Mouse (Mus musculus) forebrain, embryonic 15.5 days (tissue): Measurements from ENCODE around the gene Kpna2. TPM values are rescaled to one million over a fixed set of nuclear protein-coding genes. Genes with fewer than 3 reads are reported as not detected.
A peak's percentile ranks its signal among the peaks of the same experiment; 100 is the strongest.

Experiments used
- ATAC-seq: fragments of 200-750 bp; cut with Nextera tagmentation; replicated peaks from 2 replicates; pipeline ENCODE4 v1.8.0; 2017; ENCODE audit warnings: mild to moderate bottlenecking, moderate TSS enrichment, moderate library complexity
- H3K27ac ChIP-seq: fragments of 300-500 bp; sonication (generic); replicated peaks from 2 replicates; pipeline ENCODE4 v1.5.1; 2015; ENCODE audit warnings: mild to moderate bottlenecking, inconsistent platforms
- H3K27me3 ChIP-seq: fragments of 300-500 bp; sonication (generic); 2 replicates; pipeline ENCODE4 v1.6.1; 2015; ENCODE audit warnings: inconsistent platforms
- H3K36me3 ChIP-seq: fragments of 300-500 bp; sonication (generic); 2 replicates; pipeline ENCODE4 v1.6.1; 2015; ENCODE audit warnings: mild to moderate bottlenecking, inconsistent platforms
- H3K4me1 ChIP-seq: fragments of 300-500 bp; sonication (generic); 2 replicates; pipeline ENCODE4 v1.6.1; 2015; ENCODE audit warnings: inconsistent platforms
- H3K4me2 ChIP-seq: fragments of 300-500 bp; sonication (generic); replicated peaks from 2 replicates; pipeline ENCODE4 v1.6.1; 2015; ENCODE audit warnings: mild to moderate bottlenecking, inconsistent platforms
- H3K4me3 ChIP-seq: fragments of 300-500 bp; sonication (generic); 2 replicates; pipeline ENCODE4 v1.5.1; 2015; ENCODE audit warnings: mild to moderate bottlenecking, inconsistent platforms
- H3K9ac ChIP-seq: fragments of 300-500 bp; sonication (generic); replicated peaks from 2 replicates; pipeline ENCODE4 v1.6.1; 2015; ENCODE audit warnings: mild to moderate bottlenecking, inconsistent platforms
- H3K9me3 ChIP-seq: fragments of 300-500 bp; sonication (generic); 2 replicates; pipeline ENCODE4 v1.6.1; 2016; ENCODE audit warnings: inconsistent platforms
- WGBS: fragments of 180-500 bp; shearing (Covaris S2); methylation state at CpG from one replicate; pipeline ENCODE4 v1.1.7; 2015; ENCODE audit warnings: mixed read lengths; 5-methylcytosine and 5-hydroxymethylcytosine counted together
- polyA plus RNA-seq: library from polyadenylated mRNA; unstranded; fragments of >200 nt; fragmentation: Nextera tagmentation; extraction: Ambion mirVana; gene quantifications from 2 replicates; pipeline ENCODE4 v1.2.1, GENCODE M21; 2015

The Kpna2 gene
- polyA plus RNA-seq, result 262 and 282 TPM in 2 replicates

GRCm38 (mm10) chr11:106999151-106999948 lies at the start of gene Kpna2:
Gene Kpna2 (minus strand): TSS chr11:106999541.
- WGBS, result under 1% methylated on average over 61 of the region's 62 CpGs
- Histone ChIP-seq H3K9ac (peak within 1 kb of the TSS; percentile 72), H3K9me3 (no peaks in the 10 kb centered on the region), H3K36me3 (peaks cover 26% of the 10 kb centered on the region), H3K4me1 (peaks cover 26% of the 10 kb centered on the region), H3K4me3 (peak within 1 kb of the TSS; percentile 87), H3K4me2 (peak within 1 kb of the TSS; percentile 57), H3K27ac (peak within 1 kb of the TSS; percentile 84), H3K27me3 (no peaks in the 10 kb centered on the region)
- peak; percentile 96 for ATAC-seq

- Histone ChIP-seq H3K27me3 (no peaks in the 10 kb centered on the region), H3K4me3 (no peak overlapping the region), H3K4me2 (no peak overlapping the region), H3K4me1 (no peaks in the 10 kb centered on the region), H3K9me3 (no peaks in the 10 kb centered on the region), H3K27ac (no peak overlapping the region), H3K36me3 (peaks cover 43% of the 10 kb centered on the region), H3K9ac (no peak overlapping the region)
- ATAC-seq, result no peak
- WGBS, result 89% methylated on average over 15 of the region's 15 CpGs
Observed at GRCm38 (mm10) chr11:107046766-107047620, 47.7 kb upstream of the Kpna2 start.

GRCm38 (mm10) chr11:107045546-107045945 lies 46.2 kb upstream of the Kpna2 start:
- no peak for ATAC-seq
- no peak overlapping the region for H3K9ac ChIP-seq
- WGBS, result 86% methylated on average over 4 of the region's 4 CpGs

GRCm38 (mm10) chr11:107044321-107044720 lies 45.0 kb upstream of the Kpna2 start:
- Histone ChIP-seq H3K4me3 (no peak overlapping the region), H3K27ac (no peak overlapping the region)

More at GRCm38 (mm10) chr11:107045546-107045945, 46.2 kb upstream of the Kpna2 start:
- no peak overlapping the region for H3K4me2 ChIP-seq
- no peak overlapping the region for H3K27ac ChIP-seq
- H3K9me3 ChIP-seq, result no peaks in the 10 kb centered on the region
- H3K4me1 ChIP-seq, result no peaks in the 10 kb centered on the region
- H3K27me3 ChIP-seq, result no peaks in the 10 kb centered on the region
- H3K4me3 ChIP-seq, result no peak overlapping the region
- peaks cover 49% of the 10 kb centered on the region for H3K36me3 ChIP-seq

GRCm38 (mm10) chr11:107043361-107043760 lies 44.0 kb upstream of the Kpna2 start:
- Histone ChIP-seq H3K27me3 (no peaks in the 10 kb centered on the region), H3K4me3 (no peak overlapping the region), H3K36me3 (peaks cover 67% of the 10 kb centered on the region), H3K9ac (no peak overlapping the region), H3K9me3 (no peaks in the 10 kb centered on the region), H3K4me2 (no peak overlapping the region), H3K27ac (no peak overlapping the region), H3K4me1 (no peaks in the 10 kb centered on the region)
- no peak for ATAC-seq
- 91% methylated on average over 11 of the region's 11 CpGs for WGBS

More at GRCm38 (mm10) chr11:107044321-107044720, 45.0 kb upstream of the Kpna2 start:
- no peak overlapping the region for H3K9ac ChIP-seq
- no peak for ATAC-seq
- no peaks in the 10 kb centered on the region for H3K27me3 ChIP-seq
- H3K4me1 ChIP-seq, result no peaks in the 10 kb centered on the region
- peaks cover 59% of the 10 kb centered on the region for H3K36me3 ChIP-seq
- 54% methylated on average over 5 of the region's 5 CpGs for WGBS
- H3K4me2 ChIP-seq, result no peak overlapping the region
- H3K9me3 ChIP-seq, result no peaks in the 10 kb centered on the region

GRCm38 (mm10) chr11:107041396-107041795 lies 42.1 kb upstream of the Kpna2 start:
- no peak overlapping the region for H3K4me3 ChIP-seq

GRCm38 (mm10) chr11:107039417-107039816 lies 40.1 kb upstream of the Kpna2 start:
- H3K27ac ChIP-seq, result no peak overlapping the region
- H3K4me2 ChIP-seq, result no peak overlapping the region
- no peak overlapping the region for H3K9ac ChIP-seq
- H3K9me3 ChIP-seq, result no peaks in the 10 kb centered on the region
- no peak for ATAC-seq
- no peaks in the 10 kb centered on the region for H3K27me3 ChIP-seq
- no peaks in the 10 kb centered on the region for H3K4me1 ChIP-seq
- 92% methylated on average over 5 of the region's 5 CpGs for WGBS
- H3K4me3 ChIP-seq, result no peak overlapping the region
- peaks cover 65% of the 10 kb centered on the region for H3K36me3 ChIP-seq

More at GRCm38 (mm10) chr11:107041396-107041795, 42.1 kb upstream of the Kpna2 start:
- Histone ChIP-seq H3K4me2 (no peak overlapping the region), H3K4me1 (no peaks in the 10 kb centered on the region), H3K36me3 (peaks cover 74% of the 10 kb centered on the region), H3K9me3 (no peaks in the 10 kb centered on the region), H3K27ac (no peak overlapping the region), H3K27me3 (no peaks in the 10 kb centered on the region), H3K9ac (no peak overlapping the region)
- no peak for ATAC-seq
- 90% methylated on average over 3 of the region's 3 CpGs for WGBS

- no peaks in the 10 kb centered on the region for H3K4me1 ChIP-seq
- ATAC-seq, result no peak
- 85% methylated on average over 10 of the region's 10 CpGs for WGBS
- H3K27ac ChIP-seq, result no peak overlapping the region
- no peak overlapping the region for H3K9ac ChIP-seq
- H3K27me3 ChIP-seq, result no peaks in the 10 kb centered on the region
- no peak overlapping the region for H3K4me3 ChIP-seq
- H3K9me3 ChIP-seq, result no peaks in the 10 kb centered on the region
- no peak overlapping the region for H3K4me2 ChIP-seq
- peaks cover 27% of the 10 kb centered on the region for H3K36me3 ChIP-seq
Observed at GRCm38 (mm10) chr11:107034085-107034810, 34.9 kb upstream of the Kpna2 start.

GRCm38 (mm10) chr11:107031635-107032034 lies 32.3 kb upstream of the Kpna2 start:
- H3K4me3 ChIP-seq, result no peak overlapping the region
- no peaks in the 10 kb centered on the region for H3K27me3 ChIP-seq
- H3K36me3 ChIP-seq, result peaks cover 4% of the 10 kb centered on the region; the same call in 1 of the 2 replicates
- no peak for ATAC-seq
- no peak overlapping the region for H3K27ac ChIP-seq
- 10% methylated on average over 7 of the region's 7 CpGs for WGBS
- no peak overlapping the region for H3K4me2 ChIP-seq
- no peaks in the 10 kb centered on the region for H3K9me3 ChIP-seq
- no peak overlapping the region for H3K9ac ChIP-seq
- H3K4me1 ChIP-seq, result peaks cover 11% of the 10 kb centered on the region

GRCm38 (mm10) chr11:107029536-107029935 lies 30.2 kb upstream of the Kpna2 start:
- 62% methylated on average over 19 of the region's 19 CpGs for WGBS
- no peak for ATAC-seq
- Histone ChIP-seq H3K27ac (no peak overlapping the region), H3K27me3 (no peaks in the 10 kb centered on the region), H3K9me3 (no peaks in the 10 kb centered on the region), H3K9ac (no peak overlapping the region), H3K4me3 (no peak overlapping the region), H3K4me1 (peaks cover 30% of the 10 kb centered on the region), H3K36me3 (no peaks in the 10 kb centered on the region), H3K4me2 (no peak overlapping the region)

GRCm38 (mm10) chr11:107028754-107029153 lies 29.4 kb upstream of the Kpna2 start:
- H3K36me3 ChIP-seq, result no peaks in the 10 kb centered on the region
- H3K4me3 ChIP-seq, result peak overlapping the region; percentile 80
- WGBS, result 74% methylated on average over 6 of the region's 6 CpGs
- H3K27ac ChIP-seq, result peak overlapping the region; percentile 93
- peak overlapping the region; percentile 89 for H3K4me2 ChIP-seq
- no peaks in the 10 kb centered on the region for H3K9me3 ChIP-seq
- H3K27me3 ChIP-seq, result no peaks in the 10 kb centered on the region
- H3K4me1 ChIP-seq, result peaks cover 35% of the 10 kb centered on the region
- H3K9ac ChIP-seq, result peak overlapping the region; percentile 70
- ATAC-seq, result no peak
